Mouse (Mus musculus): ENCODE measurements at regions not wholly inside any gene's neighbourhood (a gene's known extent, or its start where the extent isn't known, plus 50 kb on each side); places are given as distances from the start of the nearest gene placed in this dataset.
A peak's percentile ranks its signal among the peaks of the same experiment; 100 is the strongest.

DNA sequence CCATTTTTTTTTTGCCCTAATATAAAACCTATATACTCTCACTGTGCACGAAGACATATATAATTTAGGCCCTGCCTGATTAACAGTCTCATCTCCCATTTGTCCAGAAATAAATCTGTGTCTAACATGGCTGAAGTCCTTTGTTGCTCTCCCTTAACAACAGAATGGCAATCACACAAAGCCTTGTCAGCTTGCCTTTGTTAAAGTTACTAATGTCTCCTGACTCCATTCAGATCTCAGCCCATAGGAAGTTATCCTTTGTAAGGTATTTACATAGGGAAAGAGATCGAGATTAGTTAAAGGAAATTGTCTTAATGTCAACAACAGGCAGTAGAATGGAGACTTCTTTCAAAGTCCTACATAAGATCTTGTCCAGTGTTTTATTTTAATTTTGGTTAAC is 809.2 kb downstream of the Robo1 start:
- no peak for DNase-seq

DNA sequence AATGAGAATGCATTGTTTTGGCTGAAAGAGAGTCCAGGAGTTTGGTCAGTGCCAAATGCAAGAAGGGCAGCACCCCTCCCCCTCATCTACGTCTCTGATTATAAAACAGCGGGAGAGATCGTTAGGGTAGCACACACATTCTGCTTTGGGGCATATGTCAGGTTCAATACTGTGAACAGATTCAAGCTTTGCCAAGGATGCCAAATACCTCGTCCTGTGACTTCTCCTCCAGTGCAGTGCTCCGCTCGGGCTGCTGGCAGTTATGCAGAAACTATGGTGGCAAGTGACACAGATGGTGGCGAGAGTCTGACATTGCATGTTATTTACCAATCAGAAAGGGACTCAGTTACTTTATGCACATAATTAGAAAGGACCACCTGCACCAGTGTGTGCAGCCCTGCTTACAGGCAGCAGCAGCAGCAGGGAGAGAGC is 799.9 kb downstream of the Robo1 start:
- DNase-seq, result no peak

DNA sequence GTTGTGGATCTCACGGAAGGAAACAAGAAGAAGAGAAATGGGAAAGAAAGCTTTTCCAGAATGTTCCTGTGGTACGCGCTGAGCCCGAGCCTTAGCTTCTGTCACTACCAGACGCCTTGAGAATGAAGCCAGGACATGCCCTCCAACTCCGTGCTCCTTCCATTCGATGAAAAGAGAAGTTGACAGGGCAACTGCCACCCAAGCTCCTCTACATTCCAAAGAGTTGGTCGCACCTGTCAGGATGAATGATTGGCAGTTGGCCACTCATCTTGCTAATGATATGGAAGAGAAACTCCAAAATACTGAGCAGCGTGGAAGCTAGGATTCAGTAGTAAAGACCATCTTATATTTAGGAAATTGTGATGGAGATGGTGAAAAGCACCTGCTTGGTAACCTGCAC is 799.5 kb downstream of the Robo1 start:
- DNase-seq, result no peak

DNA sequence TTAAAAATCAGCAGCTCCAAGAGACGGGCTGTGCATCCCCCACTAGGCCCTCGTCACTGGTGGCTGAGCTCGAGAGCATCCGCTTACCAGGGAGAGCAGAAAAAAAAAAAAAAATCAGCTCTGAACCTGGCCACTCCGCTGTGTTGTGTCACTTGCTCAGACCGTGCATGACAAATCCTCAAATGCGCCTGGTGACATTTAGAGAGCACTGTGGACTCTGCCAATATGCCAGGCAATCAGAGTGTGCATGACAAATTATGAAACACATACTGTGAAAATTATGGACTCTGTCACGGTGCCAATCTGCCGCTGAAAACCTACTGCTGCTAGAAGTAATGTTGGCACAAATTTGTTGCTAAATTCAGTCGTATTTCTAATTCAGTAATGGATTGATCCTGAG is 797.4 kb downstream of the Robo1 start:
- no peak for DNase-seq

DNA sequence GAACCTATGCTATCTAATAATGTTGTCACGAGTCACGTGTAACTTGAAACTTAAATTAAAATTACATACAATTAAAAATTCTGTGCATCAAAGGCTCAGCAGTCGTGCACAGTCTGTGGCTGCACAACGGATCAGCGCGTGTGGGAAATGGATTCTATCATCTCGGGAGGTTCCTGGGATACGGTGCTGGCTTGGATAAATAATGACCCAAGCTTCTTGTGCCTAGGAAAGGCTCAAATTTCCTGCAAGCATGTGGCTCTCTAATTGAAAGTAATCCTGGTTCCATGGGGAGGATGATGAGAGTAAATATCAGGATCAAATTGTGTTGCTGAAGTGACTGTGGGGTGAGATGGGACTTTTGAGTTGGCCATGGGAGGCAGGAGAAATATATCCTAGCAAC is 792.2 kb downstream of the Robo1 start:
- no peak for DNase-seq

DNA sequence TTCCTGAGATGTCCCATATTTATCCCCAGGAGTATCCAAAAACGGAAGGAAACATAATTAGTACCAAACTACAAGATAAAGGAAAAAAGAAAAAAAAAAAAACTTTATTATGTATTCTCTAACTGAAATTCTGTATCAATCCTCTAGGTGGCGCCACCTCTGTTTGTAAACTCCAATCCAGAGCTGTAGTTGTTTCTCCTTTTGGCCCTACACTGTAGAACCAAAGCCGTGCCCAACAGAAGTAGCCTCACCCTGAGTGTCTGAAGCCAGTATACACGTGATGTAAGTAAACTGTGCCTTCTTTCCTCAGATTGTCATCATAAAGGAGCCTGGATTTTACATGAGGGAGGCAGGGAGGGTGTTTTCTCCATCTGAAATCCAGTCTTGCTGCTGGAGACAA is 790.7 kb downstream of the Robo1 start:
- peak; percentile 15 for DNase-seq

DNA sequence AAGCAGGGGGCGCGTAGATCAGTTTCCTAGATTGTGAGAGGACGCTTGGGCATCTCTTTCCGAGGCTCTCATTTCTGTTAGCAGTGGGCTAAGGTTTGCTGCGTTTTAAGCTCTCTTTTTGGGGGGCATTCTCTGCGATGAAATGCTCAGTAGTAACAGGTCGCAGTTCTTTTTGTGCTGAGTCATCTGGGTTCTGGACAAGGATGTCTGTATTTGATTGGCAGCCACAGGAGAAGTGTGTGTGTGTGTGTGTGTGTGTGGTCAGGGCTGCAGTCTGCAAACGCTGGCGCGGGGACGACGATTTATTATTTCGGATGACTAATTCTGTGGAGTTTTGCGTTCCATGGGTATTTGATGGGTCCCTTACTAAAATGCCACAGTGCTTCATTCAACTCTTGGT is 789.1 kb downstream of the Robo1 start:
- no peak for DNase-seq

DNA sequence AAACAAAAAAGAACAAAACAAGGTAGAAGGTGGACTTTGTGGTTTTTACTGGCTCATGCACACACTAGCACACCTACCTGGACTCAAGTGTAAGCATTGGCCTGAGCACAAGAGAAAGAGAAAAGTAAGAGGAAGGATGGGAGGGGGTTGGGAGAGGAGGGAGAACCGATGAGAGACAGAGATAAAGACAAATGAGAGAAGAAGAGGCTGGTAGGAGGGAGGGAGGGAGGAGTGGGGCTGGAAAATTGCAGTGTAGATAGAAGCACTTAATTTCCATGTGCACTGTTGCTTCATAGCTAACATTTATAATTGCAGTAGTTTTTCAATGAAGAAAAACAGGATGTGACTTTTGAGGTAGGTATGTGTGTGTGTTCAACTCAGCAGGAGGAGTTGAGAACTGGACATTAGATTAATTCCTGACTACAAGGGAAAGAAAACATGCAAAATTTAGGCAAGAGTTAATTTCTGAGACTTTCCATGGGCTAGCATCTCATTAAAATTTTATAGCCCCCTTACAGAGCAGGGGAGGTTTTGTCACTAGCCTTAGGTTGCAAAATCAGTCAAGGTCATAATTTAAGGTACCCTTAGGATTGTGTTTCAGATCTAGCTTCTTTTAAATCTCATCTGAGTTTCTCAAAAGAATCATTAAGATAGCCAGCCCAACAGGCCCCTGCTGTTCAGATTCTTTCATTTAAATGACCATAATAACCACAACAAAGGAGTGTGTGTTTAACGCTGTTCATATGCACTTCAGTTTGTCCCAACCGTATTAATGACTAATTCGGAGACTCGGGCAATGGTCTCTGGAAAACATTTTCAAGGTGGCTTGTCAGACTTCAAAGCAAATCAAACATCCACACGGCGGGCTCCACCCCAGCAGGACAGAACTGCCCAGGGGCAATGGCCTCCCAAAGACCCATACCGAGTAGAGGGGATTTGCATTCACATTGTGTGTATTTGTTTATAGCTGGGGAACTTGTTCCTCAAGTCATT is 788.3 kb downstream of the Robo1 start:
- no peak for DNase-seq

Measured in lung, postnatal 14 days (tissue).